Mouse (Mus musculus) hindbrain, embryonic 12.5 days (tissue): ENCODE data around the gene Msi2. TPM values are rescaled to one million over a fixed set of nuclear protein-coding genes. Genes with fewer than 3 reads are reported as not detected.

Experiments used
- ATAC-seq: fragments of 200-750 bp; cut with Nextera tagmentation; 2 replicates; pipeline ENCODE4 v1.8.0; 2017; ENCODE audit warnings: moderate TSS enrichment; ENCODE audit not compliant: low FRiP score
- H3K27ac ChIP-seq: fragments of 300-500 bp; sonication (generic); 2 replicates; pipeline ENCODE4 v1.5.1; 2016; ENCODE audit warnings: mild to moderate bottlenecking
- H3K27me3 ChIP-seq: fragments of 300-500 bp; sonication (generic); 2 replicates; pipeline ENCODE4 v1.6.1; 2016; ENCODE audit warnings: mild to moderate bottlenecking
- H3K36me3 ChIP-seq: fragments of 300-500 bp; sonication (generic); 2 replicates; pipeline ENCODE4 v1.6.1; 2016; ENCODE audit warnings: mild to moderate bottlenecking
- H3K4me1 ChIP-seq: fragments of 300-500 bp; sonication (generic); 2 replicates; pipeline ENCODE4 v1.6.1; 2016
- H3K4me2 ChIP-seq: fragments of 300-500 bp; sonication (generic); replicated peaks from 2 replicates; pipeline ENCODE4 v1.6.1; 2016; ENCODE audit warnings: mild to moderate bottlenecking
- H3K4me3 ChIP-seq: fragments of 300-500 bp; sonication (generic); 2 replicates; pipeline ENCODE4 v1.5.1; 2016; ENCODE audit warnings: mild to moderate bottlenecking
- H3K9ac ChIP-seq: fragments of 300-500 bp; sonication (generic); 2 replicates; pipeline ENCODE4 v1.6.1; 2016; ENCODE audit warnings: mild to moderate bottlenecking, moderate library complexity
- H3K9me3 ChIP-seq: fragments of 300-500 bp; sonication (generic); replicated peaks from 2 replicates; pipeline ENCODE4 v1.6.1; 2016; ENCODE audit warnings: mild to moderate bottlenecking
- WGBS: fragments of 180-500 bp; shearing (Covaris S2); methylation state at CpG from one replicate; pipeline ENCODE4 v1.1.7; 2016; 5-methylcytosine and 5-hydroxymethylcytosine counted together
- polyA plus RNA-seq: library from polyadenylated mRNA; unstranded; fragments of >200 nt; fragmentation: Nextera tagmentation; extraction: Ambion mirVana; gene quantifications from 2 replicates; pipeline ENCODE4 v1.2.1, GENCODE M21; 2016

Gene Msi2
- polyA plus RNA-seq, 1 experiment from 2014 or later, result 35.9 TPM

DNA sequence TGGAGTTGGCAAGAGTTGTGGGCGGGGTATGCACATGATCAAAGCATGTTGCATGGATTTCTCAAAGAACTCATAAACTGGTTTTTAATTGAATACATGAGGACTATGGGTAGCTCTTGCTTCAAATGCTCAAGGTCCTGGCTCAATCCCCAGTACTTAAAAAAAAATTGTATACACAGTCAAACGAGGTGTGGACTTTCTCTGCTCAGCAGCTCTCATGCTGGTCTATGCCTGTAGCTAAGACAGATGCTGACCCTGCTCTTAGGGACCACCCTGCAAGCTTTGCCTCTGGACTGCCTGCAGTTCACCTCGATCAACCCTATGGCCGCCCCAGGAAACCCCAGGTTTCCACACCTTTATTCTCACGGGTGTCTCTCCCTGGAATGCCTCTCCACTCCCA is 127.7 kb downstream of the Msi2 start:
- no peaks in the 10 kb centered on the region for H3K9me3 ChIP-seq
- no peak overlapping the region for H3K4me2 ChIP-seq
- WGBS, result 73% methylated on average over 5 of the region's 5 CpGs
- no peaks in the 10 kb centered on the region for H3K27me3 ChIP-seq
- H3K4me3 ChIP-seq, result no peak overlapping the region
- peaks cover 85% of the 10 kb centered on the region for H3K4me1 ChIP-seq
- H3K27ac ChIP-seq, result 0 out of 2 replicates have a peak overlapping the region, but pooled peaks have one; percentile 12
- H3K36me3 ChIP-seq, result peaks cover 8% of the 10 kb centered on the region
- H3K9ac ChIP-seq, result no peak overlapping the region
- no peak for ATAC-seq

DNA sequence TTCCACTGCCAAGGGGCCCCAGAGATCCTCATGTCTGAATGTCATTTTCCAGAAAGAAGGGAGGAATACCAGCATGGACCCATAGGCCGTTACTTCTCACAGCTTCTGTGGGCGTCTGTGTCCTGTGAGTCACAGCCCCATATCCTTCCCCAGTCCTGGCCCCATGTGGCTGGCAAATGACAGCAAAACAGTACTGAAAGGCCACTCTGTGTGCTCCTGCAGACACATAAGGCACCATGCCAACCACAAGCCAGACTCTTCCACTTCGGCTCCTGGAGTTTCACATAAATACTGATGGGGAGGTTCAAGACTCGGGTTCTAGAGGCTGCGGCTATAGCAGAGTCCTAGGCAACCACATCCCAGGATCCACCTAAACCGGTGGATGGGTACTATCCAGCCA is 128.7 kb downstream of the Msi2 start:
- Histone ChIP-seq H3K9me3 (no peaks in the 10 kb centered on the region), H3K27me3 (no peaks in the 10 kb centered on the region), H3K4me2 (no peak overlapping the region), H3K27ac (peak overlapping the region; percentile 93), H3K36me3 (peaks cover 8% of the 10 kb centered on the region), H3K4me3 (no peak overlapping the region), H3K9ac (no peak overlapping the region), H3K4me1 (peaks cover 85% of the 10 kb centered on the region)
- no peak for ATAC-seq
- 83% methylated on average over 6 of the region's 6 CpGs for WGBS

DNA sequence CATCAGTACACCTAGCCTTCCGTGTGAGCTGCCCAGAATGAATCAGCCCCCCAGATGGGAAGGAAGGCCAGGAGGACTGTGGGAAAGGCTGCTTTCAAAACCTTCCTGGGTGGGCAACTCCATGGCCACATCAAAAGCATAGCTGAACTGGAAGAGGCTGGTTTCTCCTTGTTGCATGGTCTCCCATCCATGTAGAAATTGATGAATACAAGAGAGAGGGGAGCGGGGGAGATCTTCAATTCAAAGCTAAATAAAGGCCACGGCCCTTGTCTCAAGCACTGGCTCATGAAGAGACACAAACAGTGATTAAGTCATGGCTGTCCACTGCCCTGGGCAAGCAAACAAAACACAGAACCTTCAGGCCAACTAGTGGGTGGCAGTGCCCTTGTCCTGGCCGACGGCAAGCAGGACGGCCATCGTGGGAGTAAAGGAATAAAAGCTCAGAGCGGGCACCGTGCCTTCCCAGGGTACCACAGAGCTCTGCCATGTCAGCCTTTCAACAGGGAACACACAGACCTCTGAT is 129.6 kb downstream of the Msi2 start:
- Histone ChIP-seq H3K27me3 (no peaks in the 10 kb centered on the region), H3K4me3 (no peak overlapping the region), H3K36me3 (peaks cover 8% of the 10 kb centered on the region), H3K9ac (no peak overlapping the region), H3K4me1 (peaks cover 87% of the 10 kb centered on the region), H3K4me2 (no peak overlapping the region), H3K9me3 (no peaks in the 10 kb centered on the region), H3K27ac (peak overlapping the region; percentile 93)
- ATAC-seq, result 0 out of 2 replicates have a peak, but pooled peaks have one; percentile 3
- 24% methylated on average over 9 of the region's 9 CpGs for WGBS

DNA sequence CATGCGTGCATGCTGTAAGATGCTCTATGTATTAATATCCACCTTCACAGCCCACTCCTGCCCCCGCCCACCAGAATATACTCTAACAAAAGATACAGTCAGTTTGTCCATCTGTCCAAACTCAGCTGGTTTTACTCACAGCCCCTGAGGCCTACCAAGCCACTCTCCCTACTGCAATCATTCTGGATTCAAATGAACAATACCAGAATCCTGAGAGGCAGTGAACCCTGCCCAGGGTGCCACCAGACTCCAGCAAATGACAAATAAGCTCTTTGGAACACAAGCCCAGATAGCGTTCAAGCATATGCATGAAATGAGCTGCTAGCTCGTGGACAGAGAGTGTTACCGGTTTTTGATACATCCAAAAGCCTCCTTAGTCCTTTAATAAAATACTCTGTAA is 130.6 kb downstream of the Msi2 start:
- ATAC-seq, result no peak
- Histone ChIP-seq H3K36me3 (peaks cover 8% of the 10 kb centered on the region), H3K9me3 (no peaks in the 10 kb centered on the region), H3K4me3 (no peak overlapping the region), H3K27ac (peak overlapping the region; percentile 93), H3K9ac (peak overlapping the region; percentile 14; the same call in 1 of the 2 replicates), H3K4me2 (no peak overlapping the region), H3K4me1 (peaks cover 90% of the 10 kb centered on the region), H3K27me3 (no peaks in the 10 kb centered on the region)
- WGBS, result 47% methylated on average over 5 of the region's 5 CpGs

DNA sequence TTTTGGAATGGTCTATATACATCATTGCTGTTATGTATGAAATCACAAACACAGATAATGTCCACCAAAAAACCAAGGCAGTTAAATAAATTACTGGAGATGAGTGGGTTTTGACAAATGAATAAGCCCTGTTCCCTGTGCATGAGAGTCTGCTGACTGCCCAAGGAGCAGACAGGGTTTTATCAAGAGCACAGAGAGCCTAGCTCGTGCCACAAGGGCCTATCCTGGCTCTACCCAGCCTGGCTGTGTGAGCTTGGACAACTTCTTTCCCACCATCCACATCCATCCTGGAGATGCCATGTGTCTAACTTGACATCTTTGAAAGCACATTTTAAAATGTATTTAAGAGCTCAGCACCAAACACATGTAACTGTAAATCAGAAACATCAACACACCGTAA is 132.4 kb downstream of the Msi2 start:
- H3K36me3 ChIP-seq, result peaks cover 8% of the 10 kb centered on the region
- WGBS, result 50% methylated on average over 2 of the region's 2 CpGs
- H3K9me3 ChIP-seq, result no peaks in the 10 kb centered on the region
- ATAC-seq, result no peak
- H3K27me3 ChIP-seq, result no peaks in the 10 kb centered on the region
- 0 out of 2 replicates have a peak overlapping the region, but pooled peaks have one; percentile 50 for H3K9ac ChIP-seq
- H3K4me1 ChIP-seq, result peaks cover 97% of the 10 kb centered on the region
- no peak overlapping the region; the same call in 1 of the 2 replicates for H3K4me3 ChIP-seq
- H3K4me2 ChIP-seq, result peak overlapping the region; percentile 41
- peak overlapping the region; percentile 93 for H3K27ac ChIP-seq

DNA sequence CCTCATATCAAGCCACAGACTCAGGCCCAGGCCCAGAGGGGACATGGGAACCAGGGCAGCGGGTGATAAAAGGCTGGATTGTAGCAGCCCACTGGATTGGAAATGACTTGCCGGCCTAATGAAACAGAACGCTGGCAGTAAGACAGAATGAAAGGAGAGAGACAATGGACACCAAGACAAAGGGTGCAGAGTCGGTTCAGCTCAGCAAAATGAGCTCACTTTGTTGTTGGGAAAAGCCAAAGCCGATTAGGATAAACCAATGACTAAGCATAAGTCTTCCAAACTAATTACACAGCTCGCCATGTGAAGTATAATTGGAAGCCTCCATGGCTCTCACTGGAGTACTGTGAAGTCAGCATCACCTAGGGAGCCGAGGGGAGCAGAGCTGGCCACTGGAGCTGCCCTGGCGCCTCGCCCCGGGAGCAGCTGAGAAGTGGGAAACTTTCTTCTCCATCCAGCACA is 133.1 kb downstream of the Msi2 start:
- Histone ChIP-seq H3K4me3 (no peak overlapping the region), H3K36me3 (peaks cover 8% of the 10 kb centered on the region), H3K9ac (peak overlapping the region; percentile 50; the same call in 1 of the 2 replicates), H3K4me1 (peaks cover 95% of the 10 kb centered on the region), H3K27ac (peak overlapping the region; percentile 93), H3K9me3 (no peaks in the 10 kb centered on the region), H3K27me3 (no peaks in the 10 kb centered on the region), H3K4me2 (peak overlapping the region; percentile 41)
- 5% methylated on average over 10 of the region's 10 CpGs for WGBS
- ATAC-seq, result peak; percentile 67

DNA sequence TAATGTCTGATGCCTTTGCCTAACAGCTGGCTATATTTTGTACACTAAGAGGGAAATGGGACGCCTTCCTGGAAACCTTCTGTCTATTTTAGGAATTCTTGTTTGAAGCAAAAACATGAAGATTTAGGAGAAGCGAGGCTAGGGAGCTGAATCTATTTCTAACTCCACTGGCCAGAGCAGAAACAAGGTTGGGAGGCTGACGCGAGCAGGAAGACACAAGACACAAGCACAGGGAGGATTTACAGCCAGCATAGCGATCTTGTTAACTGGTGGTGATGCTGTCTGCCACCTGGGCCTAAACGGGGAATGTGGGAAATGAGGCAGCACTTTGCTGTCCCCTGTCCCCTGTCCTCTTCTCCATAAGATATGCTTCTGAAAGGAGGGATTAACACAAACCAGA is 134.4 kb downstream of the Msi2 start:
- no peaks in the 10 kb centered on the region for H3K9me3 ChIP-seq
- H3K36me3 ChIP-seq, result no peaks in the 10 kb centered on the region
- peak overlapping the region; percentile 40 for H3K4me2 ChIP-seq
- H3K9ac ChIP-seq, result peak overlapping the region; percentile 24; the same call in 1 of the 2 replicates
- no peak overlapping the region for H3K4me3 ChIP-seq
- 8% methylated on average over 6 of the region's 6 CpGs for WGBS
- H3K4me1 ChIP-seq, result peaks cover 91% of the 10 kb centered on the region
- ATAC-seq, result no peak
- peak overlapping the region; percentile 93 for H3K27ac ChIP-seq
- no peaks in the 10 kb centered on the region for H3K27me3 ChIP-seq

DNA sequence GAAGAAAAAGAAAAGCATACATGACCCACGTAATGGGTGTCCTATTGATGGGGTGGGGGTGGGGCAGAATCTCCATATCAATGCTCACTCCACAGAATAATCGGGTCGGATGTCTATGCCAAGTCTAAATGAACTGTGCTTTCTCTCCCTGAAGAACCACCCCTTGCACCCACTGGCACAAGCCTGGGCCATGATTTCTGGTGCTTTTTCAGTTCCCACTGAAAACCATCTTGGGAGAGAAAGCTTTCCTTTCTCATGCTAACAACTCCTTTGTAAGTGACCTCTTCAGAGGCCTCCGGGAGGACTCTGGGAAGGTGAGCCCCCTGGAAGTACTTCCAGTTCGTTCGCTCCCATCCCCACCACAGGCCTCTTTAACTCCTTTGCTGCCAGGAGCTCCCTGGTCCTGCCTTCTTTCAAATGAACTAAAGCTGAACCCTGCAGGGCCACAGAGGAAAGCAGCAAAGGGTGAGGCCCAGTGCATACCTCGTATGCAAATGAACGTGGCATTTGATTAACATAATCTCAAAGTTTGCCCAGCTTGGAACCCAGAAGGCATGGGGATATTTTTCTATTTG is 135.0 kb downstream of the Msi2 start:
- H3K27me3 ChIP-seq, result no peaks in the 10 kb centered on the region
- ATAC-seq, result peak; percentile 73
- H3K9ac ChIP-seq, result peak overlapping the region; percentile 24; the same call in 1 of the 2 replicates
- H3K9me3 ChIP-seq, result no peaks in the 10 kb centered on the region
- no peak overlapping the region for H3K4me3 ChIP-seq
- H3K36me3 ChIP-seq, result no peaks in the 10 kb centered on the region
- peaks cover 89% of the 10 kb centered on the region for H3K4me1 ChIP-seq
- H3K4me2 ChIP-seq, result peak overlapping the region; percentile 40
- WGBS, result 4% methylated on average over 8 of the region's 8 CpGs
- H3K27ac ChIP-seq, result peak overlapping the region; percentile 93

DNA sequence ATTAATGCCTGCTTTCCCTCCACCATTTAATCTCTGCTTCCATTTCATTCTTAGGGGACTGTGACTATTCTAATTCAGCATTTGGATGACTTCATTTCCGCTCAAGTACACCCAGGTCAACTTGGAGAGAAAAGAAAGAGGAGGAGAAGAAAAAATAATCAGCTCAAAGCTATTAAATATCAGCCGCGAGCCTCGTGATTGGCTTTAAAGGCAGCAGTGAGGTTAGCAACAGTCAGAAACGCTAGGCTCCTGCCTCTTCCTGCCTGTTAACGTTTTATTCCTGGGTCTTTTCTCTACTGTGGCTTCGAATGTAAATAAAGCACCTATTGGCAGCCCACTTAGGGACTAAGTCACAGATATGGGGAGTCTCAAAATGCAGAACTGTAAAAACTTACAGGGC is 135.5 kb downstream of the Msi2 start:
- no peak overlapping the region for H3K9ac ChIP-seq
- peak; percentile 12; the same call in 1 of the 2 replicates for ATAC-seq
- H3K27ac ChIP-seq, result peak overlapping the region; percentile 93
- H3K4me2 ChIP-seq, result peak overlapping the region; percentile 40
- H3K27me3 ChIP-seq, result no peaks in the 10 kb centered on the region
- H3K36me3 ChIP-seq, result no peaks in the 10 kb centered on the region
- no peak overlapping the region for H3K4me3 ChIP-seq
- H3K4me1 ChIP-seq, result peaks cover 84% of the 10 kb centered on the region
- 5% methylated on average over 7 of the region's 7 CpGs for WGBS
- no peaks in the 10 kb centered on the region for H3K9me3 ChIP-seq

DNA sequence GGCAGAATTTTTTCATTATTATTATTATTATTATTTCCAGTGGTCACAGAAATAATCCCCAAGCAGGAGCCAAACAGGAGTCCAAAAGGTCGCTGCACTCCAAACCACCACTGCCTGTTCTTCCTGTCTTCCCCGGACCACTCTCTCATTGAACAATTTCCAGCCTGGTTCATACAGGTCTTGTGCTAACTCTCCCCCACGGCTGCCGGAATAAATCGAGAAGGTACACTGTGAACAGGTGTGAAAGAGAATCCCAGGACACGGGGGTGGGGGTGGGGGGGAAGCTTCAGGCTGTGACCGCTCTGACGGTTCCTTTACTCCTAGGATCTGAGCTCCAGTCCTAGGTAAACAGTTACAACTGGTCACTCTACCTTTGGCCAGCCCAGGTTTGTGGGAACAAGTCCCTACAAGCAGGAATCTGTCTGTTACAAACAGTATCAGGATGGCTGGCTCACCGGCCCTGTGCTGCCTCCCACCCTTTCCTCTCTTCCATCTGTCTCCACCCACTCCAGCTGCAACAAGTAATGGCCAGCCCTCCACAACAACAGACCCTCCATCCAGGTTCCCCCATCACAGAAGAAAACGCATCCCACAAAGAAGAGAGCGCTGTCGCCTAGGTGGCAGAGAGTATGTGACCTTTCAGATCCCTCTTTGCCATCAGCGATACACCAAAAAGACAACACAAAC is 136.1 kb downstream of the Msi2 start:
- no peaks in the 10 kb centered on the region for H3K36me3 ChIP-seq
- WGBS, result 16% methylated on average over 13 of the region's 13 CpGs
- peak overlapping the region; percentile 40 for H3K4me2 ChIP-seq
- H3K27ac ChIP-seq, result peak overlapping the region; percentile 93
- H3K27me3 ChIP-seq, result no peaks in the 10 kb centered on the region
- no peaks in the 10 kb centered on the region for H3K9me3 ChIP-seq
- H3K9ac ChIP-seq, result peak overlapping the region; percentile 32
- no peak overlapping the region for H3K4me3 ChIP-seq
- ATAC-seq, result peak; percentile 15; the same call in 1 of the 2 replicates
- peaks cover 84% of the 10 kb centered on the region for H3K4me1 ChIP-seq

DNA sequence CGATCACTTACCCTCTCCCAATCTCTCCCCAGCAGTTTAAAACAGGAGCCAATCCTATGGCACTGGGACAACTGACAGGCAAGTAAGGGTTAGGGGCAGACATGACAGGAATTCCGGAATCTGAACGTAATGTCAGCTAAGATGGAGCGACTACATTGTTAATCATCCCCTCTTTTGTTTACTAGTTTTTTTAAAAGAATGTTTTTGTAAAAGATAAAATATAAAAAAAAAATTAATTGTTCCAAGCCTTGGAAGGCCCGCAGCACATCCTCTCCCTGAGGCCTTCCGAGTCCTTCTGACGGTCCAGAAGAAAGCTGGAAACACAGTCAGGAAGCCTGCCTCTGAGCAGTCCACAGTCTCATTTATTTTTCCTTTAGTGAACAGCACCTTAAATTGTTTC is 136.9 kb downstream of the Msi2 start:
- peak overlapping the region; percentile 93 for H3K27ac ChIP-seq
- no peak overlapping the region for H3K9ac ChIP-seq
- 62% methylated on average over 7 of the region's 7 CpGs for WGBS
- H3K9me3 ChIP-seq, result no peaks in the 10 kb centered on the region
- H3K27me3 ChIP-seq, result no peaks in the 10 kb centered on the region
- H3K4me1 ChIP-seq, result peaks cover 84% of the 10 kb centered on the region
- no peak overlapping the region for H3K4me2 ChIP-seq
- ATAC-seq, result no peak
- no peaks in the 10 kb centered on the region for H3K36me3 ChIP-seq
- H3K4me3 ChIP-seq, result no peak overlapping the region

DNA sequence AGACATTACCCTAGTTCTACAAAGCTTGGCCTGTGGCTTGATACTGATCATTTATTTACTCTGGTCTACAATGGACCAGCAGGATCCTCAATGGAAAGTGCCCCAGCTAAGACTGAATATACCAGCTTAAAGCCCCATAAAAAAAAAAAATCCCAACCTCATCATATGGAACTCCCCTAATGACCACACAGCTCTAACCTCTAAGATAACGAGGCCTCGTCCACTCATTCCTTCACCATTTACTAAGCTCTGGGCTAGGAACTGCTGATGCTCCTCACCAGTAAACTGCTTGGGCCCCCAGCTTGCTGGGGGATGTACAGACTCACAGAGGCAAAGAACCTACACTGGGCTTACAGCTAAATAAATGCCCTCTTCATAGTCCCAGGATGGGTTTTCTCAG is 139.6 kb downstream of the Msi2 start:
- no peaks in the 10 kb centered on the region for H3K36me3 ChIP-seq
- H3K4me1 ChIP-seq, result peaks cover 83% of the 10 kb centered on the region
- no peak overlapping the region for H3K4me2 ChIP-seq
- ATAC-seq, result no peak
- no peaks in the 10 kb centered on the region for H3K27me3 ChIP-seq
- H3K4me3 ChIP-seq, result no peak overlapping the region
- 85% methylated on average over 2 of the region's 2 CpGs for WGBS
- peak overlapping the region; percentile 37; the same call in 1 of the 2 replicates for H3K27ac ChIP-seq
- no peaks in the 10 kb centered on the region for H3K9me3 ChIP-seq
- H3K9ac ChIP-seq, result no peak overlapping the region
